Mouse (Mus musculus): ENCODE results near the gene Nepro. TPM values are rescaled to one million over a fixed set of nuclear protein-coding genes. Genes with fewer than 3 reads are reported as not detected.
A peak's percentile ranks its signal among the peaks of the same experiment; 100 is the strongest.

The Nepro gene
- 1 to 10 TPM; 4.4 to 5.6 TPM for total RNA-seq (2021)
- long read RNA-seq, experiment 1, partial matches to known transcripts, result 0 of 2 reads
- long read RNA-seq, experiment 1, other reads (novel, unspliced or antisense), result 0 of 2 reads
- long read RNA-seq, experiment 2, partial matches to known transcripts, result 0 of 3 reads
- long read RNA-seq, experiment 2, other reads (novel, unspliced or antisense), result 2 of 3 reads

- peak; percentile 93 for DNase-seq
Observed at GRCm38 (mm10) chr16:44724083-44724787, at the start of gene Nepro. Nepro (plus strand) TSS chr16:44724301.

GRCm38 (mm10) chr16:44676357-44676756, 47.7 kb upstream of the Nepro start:
- no peak for DNase-seq

- no peak for DNase-seq
Observed at GRCm38 (mm10) chr16:44679082-44679481, 45.0 kb upstream of the Nepro start.

GRCm38 (mm10) chr16:44679503-44679971, 44.6 kb upstream of the Nepro start:
- DNase-seq, result no peak

- DNase-seq, result no peak
Observed at GRCm38 (mm10) chr16:44680756-44681498, 43.2 kb upstream of the Nepro start.

GRCm38 (mm10) chr16:44684646-44685045, 39.5 kb upstream of the Nepro start:
- no peak for DNase-seq

- no peak for DNase-seq
Observed at GRCm38 (mm10) chr16:44685401-44685800, 38.7 kb upstream of the Nepro start.

GRCm38 (mm10) chr16:44686991-44687718, 36.9 kb upstream of the Nepro start:
- DNase-seq, result no peak

- DNase-seq, result no peak
Observed at GRCm38 (mm10) chr16:44687719-44688420, 36.2 kb upstream of the Nepro start.

GRCm38 (mm10) chr16:44688507-44688906, 35.6 kb upstream of the Nepro start:
- no peak for DNase-seq

GRCm38 (mm10) chr16:44690501-44690900, 33.6 kb upstream of the Nepro start:
- DNase-seq, result no peak

GRCm38 (mm10) chr16:44691066-44691465, 33.0 kb upstream of the Nepro start:
- DNase-seq, result no peak

- DNase-seq, result peak; percentile 71
Observed at GRCm38 (mm10) chr16:44691561-44692141, 32.5 kb upstream of the Nepro start.

GRCm38 (mm10) chr16:44692541-44692940, 31.6 kb upstream of the Nepro start:
- no peak for DNase-seq

- no peak for DNase-seq
Observed at GRCm38 (mm10) chr16:44693695-44694094, 30.4 kb upstream of the Nepro start.

- DNase-seq, result no peak
Observed at GRCm38 (mm10) chr16:44695214-44695858, 28.8 kb upstream of the Nepro start.

GRCm38 (mm10) chr16:44695859-44696620, 28.1 kb upstream of the Nepro start:
- DNase-seq, result peak; percentile 19

GRCm38 (mm10) chr16:44697473-44698205, 26.5 kb upstream of the Nepro start:
- no peak for DNase-seq

GRCm38 (mm10) chr16:44701155-44701554, 22.9 kb upstream of the Nepro start:
- no peak for DNase-seq
